Mouse (Mus musculus) inflammation-experienced regulatory T-cells, adult 6 months (primary cell): ENCODE results near the gene Igfbp6. TPM values are rescaled to one million over a fixed set of nuclear protein-coding genes. Genes with fewer than 3 reads are reported as not detected.

Source experiments
- ATAC-seq: one replicate; pipeline ENCODE4 v1.8.0; 2017
- polyA plus RNA-seq, 3 experiments: library from polyadenylated mRNA; unstranded; fragments of 100-300 nt; shearing (Covaris generic); gene quantifications; one replicate each; pipeline ENCODE4 v1.2.1; 2017

Igfbp6 gene
- polyA plus RNA-seq, 3 experiments from 2014 or later = 0.33 TPM; not detected in 2

- no peak for ATAC-seq
These were observed 33.3 kb downstream of the Igfbp6 start for GRCm38 (mm10) chr15:102177417-102177816.

DNA sequence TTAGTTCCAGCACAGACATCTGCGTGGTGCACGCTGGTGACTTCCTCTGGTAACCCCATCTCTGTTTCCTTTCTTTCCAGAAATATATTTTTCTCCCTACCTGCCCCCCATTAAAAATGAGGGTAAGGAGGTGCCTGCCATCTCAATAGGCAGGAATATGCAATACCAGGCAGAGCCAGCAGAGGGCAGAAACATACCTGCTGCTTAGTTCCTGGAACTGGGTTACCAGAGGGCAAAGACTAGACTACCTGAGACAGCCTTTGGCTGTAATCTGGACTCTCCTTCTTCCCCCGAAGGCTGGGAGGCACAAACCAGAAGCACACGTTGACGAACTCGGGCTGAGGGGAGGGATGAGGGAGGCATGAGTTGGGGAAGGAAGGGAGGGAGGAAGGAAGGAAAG is 34.1 kb downstream of the Igfbp6 start:
- ATAC-seq = peak; percentile 54

GRCm38 (mm10) chr15:102179106-102179505 is 34.9 kb downstream of the Igfbp6 start:
- no peak for ATAC-seq

GRCm38 (mm10) chr15:102179924-102180323 is 35.8 kb downstream of the Igfbp6 start:
- ATAC-seq = no peak

DNA sequence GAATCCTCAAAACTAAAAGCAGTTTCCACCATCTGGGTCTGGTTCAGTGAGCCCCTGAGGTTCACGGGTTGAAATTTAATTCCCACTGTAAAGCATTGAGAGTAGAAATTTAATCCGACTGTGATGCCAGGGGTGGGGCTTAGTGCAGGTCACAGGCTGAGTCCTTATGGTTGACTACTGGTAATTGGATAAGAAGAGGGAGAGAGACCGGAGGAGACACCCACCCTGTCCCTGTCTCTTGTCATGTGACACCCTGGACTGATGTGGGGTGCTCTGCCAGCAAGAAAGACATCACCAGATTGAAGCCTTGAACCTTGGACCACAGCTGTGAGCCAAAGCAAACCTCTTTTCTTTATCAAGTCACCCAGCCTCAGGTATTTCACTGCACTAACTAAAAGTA is 38.9 kb downstream of the Igfbp6 start:
- no peak for ATAC-seq

DNA sequence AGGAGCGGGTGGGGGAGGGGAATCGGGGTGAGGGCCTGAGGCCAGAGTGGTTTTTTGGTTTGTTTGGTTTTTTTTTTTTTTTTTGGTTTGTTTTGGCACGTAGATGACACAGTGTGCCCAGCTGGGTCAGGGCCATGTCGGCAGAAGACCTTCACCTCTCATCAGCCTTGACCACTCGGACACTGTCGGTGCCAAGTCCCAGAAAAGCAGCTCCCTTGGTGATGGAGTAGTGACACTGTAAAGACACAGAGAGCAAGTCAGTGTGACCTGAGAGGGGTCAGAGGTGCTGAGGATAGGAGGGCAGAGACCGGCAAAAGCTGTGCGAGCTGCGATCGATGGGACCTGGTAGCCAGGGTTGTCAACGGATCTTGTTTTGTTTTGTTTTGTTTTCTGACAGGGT is 42.1 kb downstream of the Igfbp6 start:
- ATAC-seq = no peak

DNA sequence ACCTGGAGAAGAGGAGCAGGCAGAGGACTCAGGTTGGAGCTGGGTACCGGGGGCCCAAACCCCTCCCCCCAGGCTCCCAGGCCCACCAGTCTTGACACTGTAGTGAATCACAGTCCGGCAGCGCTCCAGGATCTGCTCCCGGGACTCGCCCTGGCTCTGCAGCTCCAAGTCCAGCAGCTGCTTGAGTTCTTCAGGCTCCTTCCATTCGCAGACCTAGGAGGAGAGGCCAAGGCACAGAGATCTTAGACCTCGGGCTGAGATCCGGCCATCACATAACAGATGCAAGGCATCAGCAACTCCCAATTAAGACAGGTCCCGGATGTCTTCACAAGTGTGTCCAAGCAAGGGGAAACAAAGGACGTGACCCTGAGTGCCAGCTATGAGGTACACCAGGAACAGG is 43.9 kb downstream of the Igfbp6 start:
- ATAC-seq = no peak

- ATAC-seq = no peak
These were observed 44.7 kb downstream of the Igfbp6 start for GRCm38 (mm10) chr15:102188883-102189282.

GRCm38 (mm10) chr15:102191699-102192098 is 47.5 kb downstream of the Igfbp6 start:
- ATAC-seq = no peak

DNA sequence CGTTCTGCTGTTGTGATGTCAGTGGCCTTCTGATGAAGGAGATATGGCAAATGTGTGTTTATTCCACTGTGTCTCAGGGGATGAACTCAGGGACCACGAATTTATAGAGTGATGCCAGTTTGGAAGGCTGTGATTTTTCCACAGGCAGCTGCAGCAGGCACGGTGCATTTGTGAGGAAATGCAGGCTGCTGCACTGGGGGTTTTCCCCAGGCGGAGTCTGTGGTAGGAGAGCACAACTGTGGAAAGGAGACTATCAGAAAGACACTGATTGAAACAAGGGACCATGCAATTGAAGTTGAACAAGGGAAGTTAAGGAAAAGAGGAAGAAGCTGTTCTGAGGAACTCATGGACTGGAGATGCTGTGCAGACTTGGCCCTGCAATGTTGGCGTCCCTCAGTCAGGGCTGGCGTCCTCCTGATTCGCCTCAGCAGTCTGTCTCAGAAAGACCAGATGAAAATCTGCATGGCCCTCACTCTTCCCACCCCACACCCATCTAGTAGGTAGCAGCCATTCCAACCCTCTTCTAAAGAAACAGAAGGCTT is 48.2 kb downstream of the Igfbp6 start:
- no peak for ATAC-seq

- no peak for ATAC-seq
These were observed 48.7 kb downstream of the Igfbp6 start for GRCm38 (mm10) chr15:102192820-102193386.

GRCm38 (mm10) chr15:102193652-102194051 is 49.5 kb downstream of the Igfbp6 start:
- no peak for ATAC-seq

DNA sequence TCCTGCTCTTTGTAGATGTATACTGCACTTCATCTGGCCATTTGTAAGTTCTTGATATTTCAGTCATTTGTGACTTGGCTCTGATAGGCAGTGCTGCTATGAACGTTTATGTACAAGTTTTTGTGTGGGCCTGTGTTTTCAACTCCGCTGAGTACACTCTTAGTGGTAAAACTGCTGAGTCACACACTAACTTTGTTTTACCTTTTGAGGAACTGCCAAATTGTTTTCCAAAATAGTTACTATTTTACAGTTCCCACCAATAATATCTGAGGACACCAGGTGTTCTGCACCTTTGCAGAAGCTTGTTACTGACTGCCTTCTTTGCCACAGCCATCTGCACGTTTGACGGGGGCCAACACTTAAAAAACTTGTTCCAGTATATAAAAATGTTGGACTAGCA is 50.3 kb downstream of the Igfbp6 start:
- ATAC-seq = no peak

GRCm38 (mm10) chr15:102195373-102195772 is 51.2 kb downstream of the Igfbp6 start:
- ATAC-seq = no peak

DNA sequence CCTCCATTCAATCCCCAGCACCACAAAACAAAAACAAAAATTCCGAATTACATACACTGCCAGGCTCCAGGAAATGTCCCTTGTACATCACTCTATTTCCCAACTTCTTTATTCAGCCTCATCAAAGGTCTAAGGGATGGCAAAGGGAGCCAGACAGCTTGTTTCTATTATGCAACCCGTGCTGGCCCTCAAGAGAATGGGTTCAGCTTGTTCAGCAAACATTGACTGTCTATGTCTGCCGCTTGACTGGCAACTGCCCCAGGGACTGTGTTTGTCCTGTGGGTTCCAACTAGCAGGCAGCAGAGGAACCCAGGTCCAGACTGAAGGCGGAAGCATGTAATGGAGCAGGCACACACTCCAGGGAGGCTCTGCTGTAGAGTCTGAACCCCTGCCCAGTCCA is 54.7 kb downstream of the Igfbp6 start:
- no peak for ATAC-seq

Other genes with a start within 250 kb of the Igfbp6 start
- gene Krt4, start 219.6 kb upstream of the Igfbp6 start, polyA plus RNA-seq = not detected
- not detected for gene Krt79, start 204.0 kb upstream of the Igfbp6 start, polyA plus RNA-seq
- not detected for gene Krt78, start 190.1 kb upstream of the Igfbp6 start, polyA plus RNA-seq
- gene Krt8, start 139.9 kb upstream of the Igfbp6 start, polyA plus RNA-seq = under 1 TPM in 1 of 3 experiments, not detected in 2; 0.23 TPM
- gene Krt18, start 116.2 kb upstream of the Igfbp6 start, polyA plus RNA-seq = 1 to 10 TPM in 2 of 3 experiments, under 1 TPM in 1; 0.41 to 1.2 (median 1.2) TPM
- 100 to 1,000 TPM in 2 of 3 experiments, 10 to 100 TPM in 1; 90.5 to 131 (median 129) TPM for gene Eif4b, start 70.6 kb upstream of the Igfbp6 start, polyA plus RNA-seq
- gene Tns2, start 43.9 kb upstream of the Igfbp6 start, polyA plus RNA-seq = 1 to 10 TPM; 3.3 to 4.2 (median 3.8) TPM
- 10 to 100 TPM; 32.1 to 44.8 (median 33.6) TPM for gene Spryd3, start 8.1 kb upstream of the Igfbp6 start, polyA plus RNA-seq
- 1 to 10 TPM in 2 of 3 experiments, under 1 TPM in 1; 0.94 to 4.9 (median 1.3) TPM for gene Soat2, start 6.2 kb downstream of the Igfbp6 start, polyA plus RNA-seq
- gene Zfp740, start 58.9 kb downstream of the Igfbp6 start, polyA plus RNA-seq = 10 to 100 TPM; 20.3 to 33.3 (median 25.5) TPM
- 10 to 100 TPM in 2 of 3 experiments, 1 to 10 TPM in 1; 5.0 to 14.6 (median 14.0) TPM for gene Csad, start 60.4 kb downstream of the Igfbp6 start, polyA plus RNA-seq
- 100 to 1,000 TPM; 364 to 513 (median 397) TPM for gene Itgb7, start 87.6 kb downstream of the Igfbp6 start, polyA plus RNA-seq
- 10 to 100 TPM; 15.5 to 18.4 (median 18.3) TPM for gene Rarg, start 113.2 kb downstream of the Igfbp6 start, polyA plus RNA-seq
- not detected for gene Gm9918, start 126.2 kb downstream of the Igfbp6 start, polyA plus RNA-seq
- 10 to 100 TPM; 30.8 to 33.1 (median 31.8) TPM for gene Mfsd5, start 135.1 kb downstream of the Igfbp6 start, polyA plus RNA-seq
- 10 to 100 TPM in 1 of 3 experiments, 1 to 10 TPM in 2; 1.9 to 17.9 (median 3.2) TPM for gene Espl1, start 151.9 kb downstream of the Igfbp6 start, polyA plus RNA-seq
- 1,000 to 10,000 TPM in 2 of 3 experiments, 100 to 1,000 TPM in 1; 936 to 1,841 (median 1,443) TPM for gene Pfdn5, start 181.8 kb downstream of the Igfbp6 start, polyA plus RNA-seq
- 100 to 1,000 TPM; 102 to 153 (median 123) TPM for gene Myg1, start 187.3 kb downstream of the Igfbp6 start, polyA plus RNA-seq
- gene Aaas, start 206.4 kb downstream of the Igfbp6 start, polyA plus RNA-seq = 10 to 100 TPM; 39.8 to 53.2 (median 43.1) TPM
- not detected for gene Sp7, start 222.8 kb downstream of the Igfbp6 start, polyA plus RNA-seq